Mouse (Mus musculus) hindbrain, postnatal 0 days (tissue): ENCODE measurements around the gene Rpia. TPM values are rescaled to one million over a fixed set of nuclear protein-coding genes. Genes with fewer than 3 reads are reported as not detected.

Experiments used
- ATAC-seq: fragments of 200-750 bp; cut with Nextera tagmentation; 2 replicates; pipeline ENCODE4 v1.8.0; 2017; ENCODE audit warnings: mild to moderate bottlenecking, moderate TSS enrichment, moderate library complexity
- DNase-seq: peaks from one replicate; pipeline ENCODE4 v3.0.0-alpha.2; 2015; ENCODE audit warnings: low spot score
- H3K27ac ChIP-seq: fragments of 300-500 bp; sonication (generic); 2 replicates; pipeline ENCODE4 v1.5.1; 2014; ENCODE audit warnings: mild to moderate bottlenecking
- H3K27me3 ChIP-seq: fragments of 300-500 bp; sonication (generic); 2 replicates; pipeline ENCODE4 v1.6.1; 2014; ENCODE audit warnings: low read length, mixed read lengths; ENCODE audit not compliant: insufficient read depth
- H3K36me3 ChIP-seq: fragments of 300-500 bp; sonication (generic); 2 replicates; pipeline ENCODE4 v1.6.1; 2014; ENCODE audit warnings: low read length, mixed read lengths; ENCODE audit not compliant: insufficient read depth
- H3K4me1 ChIP-seq: fragments of 300-500 bp; sonication (generic); 2 replicates; pipeline ENCODE4 v1.6.1; 2014; ENCODE audit warnings: antibody characterized with exemption, low read length, mixed read lengths; ENCODE audit not compliant: insufficient read depth
- H3K4me2 ChIP-seq: fragments of 300-500 bp; sonication (generic); 2 replicates; pipeline ENCODE4 v1.6.1; 2014; ENCODE audit warnings: low read depth, mild to moderate bottlenecking, low read length, moderate library complexity, mixed read lengths
- H3K4me3 ChIP-seq: fragments of 300-500 bp; sonication (generic); 2 replicates; pipeline ENCODE4 v1.5.1; 2014; ENCODE audit warnings: low read length
- H3K9ac ChIP-seq: fragments of 300-500 bp; sonication (generic); replicated peaks from 2 replicates; pipeline ENCODE4 v1.6.1; 2014; ENCODE audit warnings: mild to moderate bottlenecking, low read length, moderate library complexity, mixed read lengths
- H3K9me3 ChIP-seq: fragments of 300-500 bp; sonication (generic); 2 replicates; pipeline ENCODE4 v1.6.1; 2016; ENCODE audit warnings: low read length, mixed read lengths
- CTCF ChIP-seq: IDR thresholded peaks from 2 replicates; pipeline ENCODE4 v1.5.1; 2016; ENCODE audit warnings: antibody characterized with exemption, control low read depth, low read depth
- WGBS: fragments of 180-500 bp; shearing (Covaris S2); extraction: QIAGEN DNeasy Blood & Tissue Kit; methylation state at CpG from one replicate; pipeline ENCODE4 v1.1.7; 2014; 5-methylcytosine and 5-hydroxymethylcytosine counted together
- polyA plus RNA-seq: library from polyadenylated mRNA; unstranded; fragments of >200 nt; fragmentation: Nextera tagmentation; extraction: Ambion mirVana; gene quantifications from 2 replicates; pipeline ENCODE4 v1.2.1, GENCODE M21; 2015
- total RNA-seq: library from RNA; depleted of rRNA; stranded (reverse); fragments of >200 nt; gene quantifications from 2 replicates; pipeline ENCODE4 v1.2.3, GENCODE M21; 2014

Rpia gene
- total and polyA plus RNA-seq, 2 experiments from 2014 or later: 1.7 to 9.0 TPM

- TF ChIP-seq CTCF: no peak
- Histone ChIP-seq H3K27me3 (no peaks in the 10 kb centered on the region), H3K4me3 (no peak overlapping the region), H3K36me3 (no peaks in the 10 kb centered on the region), H3K4me2 (no peak overlapping the region), H3K9ac (no peak overlapping the region), H3K4me1 (no peaks in the 10 kb centered on the region), H3K9me3 (no peaks in the 10 kb centered on the region), H3K27ac (no peak overlapping the region)
- no peak for DNase-seq
- ATAC-seq: no peak
- WGBS: 87% methylated on average over 4 of the region's 4 CpGs
Observed at GRCm38 (mm10) chr6:70742833-70743232, 49.2 kb downstream of the Rpia start.

GRCm38 (mm10) chr6:70740535-70740934, 51.5 kb downstream of the Rpia start:
- ATAC-seq: no peak
- no peak for DNase-seq
- Histone ChIP-seq H3K9ac (no peak overlapping the region), H3K9me3 (no peaks in the 10 kb centered on the region), H3K27me3 (no peaks in the 10 kb centered on the region), H3K4me2 (no peak overlapping the region), H3K27ac (no peak overlapping the region), H3K4me1 (no peaks in the 10 kb centered on the region), H3K36me3 (no peaks in the 10 kb centered on the region), H3K4me3 (no peak overlapping the region)
- TF ChIP-seq CTCF: no peak

- H3K27me3 ChIP-seq: no peaks in the 10 kb centered on the region
- DNase-seq (no peak), ATAC-seq (no peak)
- no peaks in the 10 kb centered on the region for H3K4me1 ChIP-seq
- TF ChIP-seq CTCF: no peak
- no peak overlapping the region for H3K4me2 ChIP-seq
- H3K9me3 ChIP-seq: no peaks in the 10 kb centered on the region
- no peak overlapping the region for H3K4me3 ChIP-seq
- no peaks in the 10 kb centered on the region for H3K36me3 ChIP-seq
- 70% methylated on average over 1 of the region's 1 CpGs for WGBS
- no peak overlapping the region for H3K9ac ChIP-seq
- no peak overlapping the region for H3K27ac ChIP-seq
Observed at GRCm38 (mm10) chr6:70739456-70739855, 52.6 kb downstream of the Rpia start.

- no peak for TF ChIP-seq CTCF
- H3K9ac ChIP-seq: no peak overlapping the region
- H3K27me3 ChIP-seq: no peaks in the 10 kb centered on the region
- no peaks in the 10 kb centered on the region for H3K36me3 ChIP-seq
- H3K9me3 ChIP-seq: no peaks in the 10 kb centered on the region
- 93% methylated on average over 2 of the region's 2 CpGs for WGBS
- DNase-seq (no peak), ATAC-seq (no peak)
- H3K27ac ChIP-seq: no peak overlapping the region
- H3K4me3 ChIP-seq: no peak overlapping the region
- no peaks in the 10 kb centered on the region for H3K4me1 ChIP-seq
- H3K4me2 ChIP-seq: no peak overlapping the region
Observed at GRCm38 (mm10) chr6:70735528-70735927, 56.5 kb downstream of the Rpia start.

- no peaks in the 10 kb centered on the region for H3K36me3 ChIP-seq
- no peak for TF ChIP-seq CTCF
- no peak for ATAC-seq
- H3K9ac ChIP-seq: no peak overlapping the region
- no peak for DNase-seq
- H3K27ac ChIP-seq: no peak overlapping the region
- no peaks in the 10 kb centered on the region for H3K27me3 ChIP-seq
- no peaks in the 10 kb centered on the region for H3K4me1 ChIP-seq
- no peak overlapping the region for H3K4me2 ChIP-seq
- no peak overlapping the region for H3K4me3 ChIP-seq
- no peaks in the 10 kb centered on the region for H3K9me3 ChIP-seq
Observed at GRCm38 (mm10) chr6:70730828-70731227, 61.2 kb downstream of the Rpia start.

- TF ChIP-seq CTCF: no peak
- no peak overlapping the region for H3K27ac ChIP-seq
- DNase-seq (no peak), ATAC-seq (no peak)
- no peaks in the 10 kb centered on the region for H3K9me3 ChIP-seq
- H3K4me3 ChIP-seq: no peak overlapping the region
- H3K27me3 ChIP-seq: no peaks in the 10 kb centered on the region
- no peaks in the 10 kb centered on the region for H3K4me1 ChIP-seq
- 89% methylated on average over 1 of the region's 1 CpGs for WGBS
- H3K36me3 ChIP-seq: no peaks in the 10 kb centered on the region
- no peak overlapping the region for H3K4me2 ChIP-seq
- H3K9ac ChIP-seq: no peak overlapping the region
Observed at GRCm38 (mm10) chr6:70729125-70729524, 62.9 kb downstream of the Rpia start.

GRCm38 (mm10) chr6:70727094-70727721, 64.8 kb downstream of the Rpia start:
- no peak for TF ChIP-seq CTCF
- no peaks in the 10 kb centered on the region for H3K36me3 ChIP-seq
- ATAC-seq: no peak

More at GRCm38 (mm10) chr6:70727094-70727721, 64.8 kb downstream of the Rpia start:
- Histone ChIP-seq H3K27ac (no peak overlapping the region), H3K9ac (no peak overlapping the region), H3K27me3 (no peaks in the 10 kb centered on the region), H3K4me3 (no peak overlapping the region), H3K4me1 (no peaks in the 10 kb centered on the region), H3K9me3 (no peaks in the 10 kb centered on the region), H3K4me2 (no peak overlapping the region)
- WGBS: 87% methylated on average over 4 of the region's 4 CpGs
- no peak for DNase-seq
